15 mouse cellular contexts compared by ENCODE assay signal in genomic region chr11:61532820-61533219, GRCm38 (mm10). TPM values are rescaled to one million over a fixed set of nuclear protein-coding genes. Genes with fewer than 3 reads are reported as not detected.
A peak's percentile ranks its signal among the peaks of the same experiment; 100 is the strongest.
DNase-seq lines count a peak whose midpoint lies in the region; ATAC-seq and TF ChIP-seq lines count a peak whose summit lies in the region.
"Had no signal": no experiment of that assay in that cellular context is flagged by ENCODE, and none has a peak within 500 bp of the region (broad histone marks: within the 10 kb centered on the region; RNA-seq: fewer than 3 reads in every experiment).

No protein-coding gene starts in this region.

- no peak overlapping the region for H3K4me3 ChIP-seq in layer of hippocampus, adult 2 months
- H3K4me3 ChIP-seq in brown adipose tissue, adult 24 weeks (ENCODE audit: insufficient read depth, low read depth, low read length) = no peak overlapping the region
- H3K4me3 ChIP-seq in lung, postnatal 0 days (ENCODE audit: low read depth, low read length) = no peak overlapping the region
- no peak overlapping the region for H3K4me3 ChIP-seq in embryonic facial prominence, embryonic 10.5 days
- H3K4me3 ChIP-seq: embryonic facial prominence, embryonic 15.5 days; limb, embryonic 13.5 days; lung, embryonic 15.5 days; midbrain, embryonic 15.5 days; neural tube, embryonic 12.5 days had no signal

- DNase-seq in layer of hippocampus, adult 2 months (ENCODE audit: low spot score in 2 of 2) = no peak
- DNase-seq in layer of hippocampus, postnatal 36 days = no peak
- peak; percentile 23 to 38 for DNase-seq in kidney, adult 8-10 months
- DNase-seq in lung, postnatal 0 days (ENCODE audit: low spot score) = peak; percentile 39
- no peak for DNase-seq in urinary bladder, postnatal 14 days (ENCODE audit: low spot score)
- DNase-seq in left cerebral cortex, postnatal 36 days (ENCODE audit: low spot score in 2 of 2) = no peak
- no peak for DNase-seq in embryonic facial prominence, embryonic 10.5 days (ENCODE audit: low spot score)

- intact Hi-C loops in left cerebral cortex, postnatal 36 days (cut with DNase I) = loop anchor here (5.0 kb wide), 1 partner anchor 44 kb away; the partner anchor contains the start of gene Epn2

- no peak overlapping the region for H3K9ac ChIP-seq in lung, postnatal 0 days (replicated peaks; ENCODE audit: low read depth)
- H3K9ac ChIP-seq: embryonic facial prominence, embryonic 15.5 days; limb, embryonic 13.5 days; lung, embryonic 15.5 days; midbrain, embryonic 15.5 days; neural tube, embryonic 12.5 days had no signal

- H3K27me3 ChIP-seq in lung, postnatal 0 days (replicated peaks; ENCODE audit: insufficient read depth, low read length) = no peaks in the 10 kb centered on the region
- no peaks in the 10 kb centered on the region for H3K27me3 ChIP-seq in embryonic facial prominence, embryonic 10.5 days (replicated peaks; ENCODE audit: low read depth, poor library complexity, severe bottlenecking)
- H3K27me3 ChIP-seq: embryonic facial prominence, embryonic 15.5 days; limb, embryonic 13.5 days; lung, embryonic 15.5 days; midbrain, embryonic 15.5 days; neural tube, embryonic 12.5 days had no signal

- peak overlapping the region; percentile 86 for H3K27ac ChIP-seq in layer of hippocampus, adult 2 months
- peak overlapping the region; percentile 95 for H3K27ac ChIP-seq in brown adipose tissue, adult 24 weeks (replicated peaks; ENCODE audit: low read depth, low read length)
- H3K27ac ChIP-seq in lung, postnatal 0 days (ENCODE audit: low read length) = peak overlapping the region; percentile 73
- H3K27ac ChIP-seq in embryonic facial prominence, embryonic 10.5 days (replicated peaks) = no peak overlapping the region
- H3K27ac ChIP-seq: embryonic facial prominence, embryonic 15.5 days; hindbrain, postnatal 0 days; limb, embryonic 13.5 days; lung, embryonic 15.5 days; midbrain, embryonic 15.5 days; neural tube, embryonic 12.5 days had no signal

- TF ChIP-seq EP300 in lung, postnatal 0 days (IDR thresholded peaks at IDR 0.05) = no peak

- H3K9me3 ChIP-seq in lung, postnatal 0 days (ENCODE audit: low read length) = no peaks in the 10 kb centered on the region
- H3K9me3 ChIP-seq in embryonic facial prominence, embryonic 10.5 days = no peaks in the 10 kb centered on the region
- H3K9me3 ChIP-seq: embryonic facial prominence, embryonic 15.5 days; limb, embryonic 13.5 days; lung, embryonic 15.5 days; midbrain, embryonic 15.5 days; neural tube, embryonic 12.5 days had no signal

- H3K4me1 ChIP-seq in brown adipose tissue, adult 24 weeks (ENCODE audit: control insufficient read depth, insufficient read depth, insufficient read length, low read length) = peaks cover 65% of the 10 kb centered on the region
- peaks cover 19% of the 10 kb centered on the region; the same call in 1 of the 2 replicates for H3K4me1 ChIP-seq in lung, postnatal 0 days (ENCODE audit: insufficient read depth, low read depth, low read length)
- H3K4me1 ChIP-seq in embryonic facial prominence, embryonic 10.5 days = peaks cover 15% of the 10 kb centered on the region
- H3K4me1 ChIP-seq: embryonic facial prominence, embryonic 15.5 days had no signal

- 81% methylated on average over 2 of the region's 2 CpGs for WGBS in lung, postnatal 0 days
- 94% methylated on average over 2 of the region's 2 CpGs for WGBS in embryonic facial prominence, embryonic 10.5 days

- no peak for TF ChIP-seq CTCF in layer of hippocampus, adult 2 months (conservative IDR thresholded peaks at IDR 0.05)
- TF ChIP-seq CTCF in lung, postnatal 0 days (IDR thresholded peaks at IDR 0.05) = no peak

- ATAC-seq in lung, postnatal 0 days = no peak
- ATAC-seq: forebrain, embryonic 14.5 days; hindbrain, postnatal 0 days; midbrain, embryonic 15.5 days had no signal

- peaks cover 4% of the 10 kb centered on the region; the same call in 1 of the 2 replicates for H3K36me3 ChIP-seq in lung, postnatal 0 days (ENCODE audit: insufficient read depth, low read length)
- H3K36me3 ChIP-seq in embryonic facial prominence, embryonic 10.5 days (replicated peaks) = peaks cover 53% of the 10 kb centered on the region
- H3K36me3 ChIP-seq: midbrain, embryonic 15.5 days; neural tube, embryonic 12.5 days had no signal

- H3K4me2 ChIP-seq in lung, postnatal 0 days (replicated peaks; ENCODE audit: low read depth, low read length) = no peak overlapping the region
- H3K4me2 ChIP-seq: embryonic facial prominence, embryonic 15.5 days; limb, embryonic 13.5 days; lung, embryonic 15.5 days; midbrain, embryonic 15.5 days; neural tube, embryonic 12.5 days had no signal

RNA-seq across cellular contexts. Expression of gene B9d1, which starts 27.9 kb away (rescaled TPM):
- 10 to 100 TPM; 47.4 to 47.9 TPM for total RNA-seq in layer of hippocampus, adult 2 months (2021)
- total RNA-seq in layer of hippocampus, postnatal 36 days (2021) = 10 to 100 TPM; 42.6 TPM
- 7.5 and 8.2 TPM in 2 replicates for polyA plus RNA-seq in brown adipose tissue, adult 24 weeks (2012; ENCODE audit: insufficient read depth, insufficient read length, missing spikeins)
- polyA plus RNA-seq in lung, postnatal 0 days (2015; fragmentation: Nextera tagmentation; extraction: Ambion mirVana) = 16.8 and 17.1 TPM in 2 replicates
- total RNA-seq in left cerebral cortex, postnatal 36 days (2021) = 10 to 100 TPM; 40.3 to 44.4 TPM
- polyA plus RNA-seq in embryonic facial prominence, embryonic 10.5 days (2016; fragmentation: Nextera tagmentation; extraction: Ambion mirVana) = 44.4 and 49.7 TPM in 2 replicates

RNA-seq across cellular contexts. Expression of gene Mapk7, which starts 38.6 kb away (rescaled TPM):
- 10 to 100 TPM; 26.2 to 28.5 TPM for total RNA-seq in layer of hippocampus, adult 2 months (2021)
- 10 to 100 TPM; 28.8 to 33.1 TPM for total RNA-seq in layer of hippocampus, postnatal 36 days (2021)
- 3.0 and 3.7 TPM in 2 replicates for polyA plus RNA-seq in brown adipose tissue, adult 24 weeks (2012; ENCODE audit: insufficient read depth, insufficient read length, missing spikeins)
- polyA plus RNA-seq in lung, postnatal 0 days (2015; fragmentation: Nextera tagmentation; extraction: Ambion mirVana) = 36.2 and 39.5 TPM in 2 replicates
- 10 to 100 TPM; 21.6 to 22.9 TPM for total RNA-seq in left cerebral cortex, postnatal 36 days (2021)
- 97.4 and 103 TPM in 2 replicates for polyA plus RNA-seq in embryonic facial prominence, embryonic 10.5 days (2016; fragmentation: Nextera tagmentation; extraction: Ambion mirVana)

RNA-seq across cellular contexts. Expression of gene Epn2, which starts 46.7 kb away (rescaled TPM):
- total RNA-seq in layer of hippocampus, adult 2 months (2021) = 100 to 1,000 TPM; 162 to 170 TPM
- 100 to 1,000 TPM; 178 to 185 TPM for total RNA-seq in layer of hippocampus, postnatal 36 days (2021)
- 20.2 and 29.1 TPM in 2 replicates for polyA plus RNA-seq in brown adipose tissue, adult 24 weeks (2012; ENCODE audit: insufficient read depth, insufficient read length, missing spikeins)
- polyA plus RNA-seq in lung, postnatal 0 days (2015; fragmentation: Nextera tagmentation; extraction: Ambion mirVana) = 41.0 and 47.7 TPM in 2 replicates
- total RNA-seq in left cerebral cortex, postnatal 36 days (2021) = 100 to 1,000 TPM; 111 to 126 TPM
- polyA plus RNA-seq in embryonic facial prominence, embryonic 10.5 days (2016; fragmentation: Nextera tagmentation; extraction: Ambion mirVana) = 24.7 and 25.4 TPM in 2 replicates

RNA-seq across cellular contexts. Expression of gene Mfap4, which starts 47.6 kb away (rescaled TPM):
- 1 to 10 TPM; 4.8 to 5.0 TPM for total RNA-seq in layer of hippocampus, adult 2 months (2021)
- total RNA-seq in layer of hippocampus, postnatal 36 days (2021) = 1 to 10 TPM; 4.6 to 5.4 TPM
- polyA plus RNA-seq in brown adipose tissue, adult 24 weeks (2012; ENCODE audit: insufficient read depth, insufficient read length, missing spikeins) = 1.8 and 2.0 TPM in 2 replicates
- 2,152 and 2,309 TPM in 2 replicates for polyA plus RNA-seq in lung, postnatal 0 days (2015; fragmentation: Nextera tagmentation; extraction: Ambion mirVana)
- 1 to 10 TPM; 2.6 to 3.3 TPM for total RNA-seq in left cerebral cortex, postnatal 36 days (2021)
- 119 and 163 TPM in 2 replicates for polyA plus RNA-seq in embryonic facial prominence, embryonic 10.5 days (2016; fragmentation: Nextera tagmentation; extraction: Ambion mirVana)

Comparison
In these comparisons a context has a peak if more than half of its experiments do, and no peak if none do; other contexts are left out.
1. DNase-seq: peak in kidney, adult 8-10 months (2 of 2) and lung, postnatal 0 days (single experiment); none in layer of hippocampus, adult 2 months (0 of 2), layer of hippocampus, postnatal 36 days (0 of 2), urinary bladder, postnatal 14 days (single experiment), left cerebral cortex, postnatal 36 days (0 of 2) and embryonic facial prominence, embryonic 10.5 days (single experiment).